Mouse (Mus musculus) intestine, postnatal 0 days (tissue): ENCODE results near the gene Otof. TPM values are rescaled to one million over a fixed set of nuclear protein-coding genes. Genes with fewer than 3 reads are reported as not detected.
A peak's percentile ranks its signal among the peaks of the same experiment; 100 is the strongest.

ENCODE experiments used
- ATAC-seq: fragments of 200-750 bp; cut with Nextera tagmentation; 2 replicates; pipeline ENCODE4 v1.8.0; 2017; ENCODE audit warnings: mild to moderate bottlenecking, moderate TSS enrichment, moderate library complexity
- H3K27ac ChIP-seq: fragments of 300-500 bp; sonication (generic); 2 replicates; pipeline ENCODE4 v1.5.1; 2014; ENCODE audit warnings: mild to moderate bottlenecking, low read depth, low read length, moderate library complexity
- H3K27me3 ChIP-seq: fragments of 300-500 bp; sonication (generic); replicated peaks from 2 replicates; pipeline ENCODE4 v1.6.1; 2014; ENCODE audit warnings: low read length, mixed read lengths; ENCODE audit not compliant: control insufficient read depth, insufficient read depth
- H3K36me3 ChIP-seq: fragments of 300-500 bp; sonication (generic); 2 replicates; pipeline ENCODE4 v1.6.1; 2014; ENCODE audit warnings: mild to moderate bottlenecking, moderate library complexity; ENCODE audit not compliant: control insufficient read depth, insufficient read depth
- H3K4me1 ChIP-seq: fragments of 300-500 bp; sonication (generic); replicated peaks from 2 replicates; pipeline ENCODE4 v1.6.1; 2014; ENCODE audit warnings: antibody characterized with exemption, low read length, mixed read lengths; ENCODE audit not compliant: control insufficient read depth, insufficient read depth
- H3K4me2 ChIP-seq: fragments of 300-500 bp; sonication (generic); replicated peaks from 2 replicates; pipeline ENCODE4 v1.6.1; 2014; ENCODE audit warnings: low read depth, mild to moderate bottlenecking, moderate library complexity
- H3K4me3 ChIP-seq: fragments of 300-500 bp; sonication (generic); 2 replicates; pipeline ENCODE4 v1.5.1; 2014; ENCODE audit warnings: low read depth, low read length
- H3K9ac ChIP-seq: fragments of 300-500 bp; sonication (generic); 2 replicates; pipeline ENCODE4 v1.6.1; 2014; ENCODE audit warnings: mild to moderate bottlenecking, low read depth, low read length
- H3K9me3 ChIP-seq: fragments of 300-500 bp; sonication (generic); 2 replicates; pipeline ENCODE4 v1.6.1; 2016; ENCODE audit warnings: mixed run types; ENCODE audit not compliant: control insufficient read depth
- CTCF ChIP-seq: sonication (generic); IDR thresholded peaks from 2 replicates; pipeline ENCODE4 v1.5.1; 2016; ENCODE audit warnings: low read depth, mild to moderate bottlenecking, control low read depth, antibody characterized with exemption, moderate library complexity
- WGBS: fragments of 180-500 bp; shearing (Covaris S2); extraction: QIAGEN DNeasy Blood & Tissue Kit; methylation state at CpG from one replicate; pipeline ENCODE4 v1.1.7; 2014; 5-methylcytosine and 5-hydroxymethylcytosine counted together
- polyA plus RNA-seq: library from polyadenylated mRNA; unstranded; fragments of >200 nt; fragmentation: Nextera tagmentation; extraction: Ambion mirVana; gene quantifications from 2 replicates; pipeline ENCODE4 v1.2.1, GENCODE M21; 2015

Otof gene
- polyA plus RNA-seq, 1 experiment from 2014 or later = 0.05 TPM

DNA sequence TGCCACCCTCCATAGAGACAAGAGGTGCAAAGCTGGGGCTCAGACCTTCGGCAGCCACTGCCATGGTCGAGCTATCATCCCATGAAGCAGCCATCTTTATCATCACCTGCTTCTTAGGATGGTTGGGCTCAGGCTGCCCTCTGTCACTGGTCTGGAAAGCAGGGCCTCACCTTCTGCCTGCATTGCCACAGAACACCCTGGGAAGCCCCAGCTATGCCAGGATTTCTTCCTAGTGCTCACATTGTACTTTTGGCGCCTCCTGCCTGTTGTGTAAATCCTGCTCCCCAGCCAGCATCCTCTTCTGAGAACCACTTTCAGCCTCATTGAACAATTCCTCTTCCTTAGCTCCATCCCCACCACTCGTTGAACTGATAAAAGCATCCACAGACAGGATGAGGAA is 45.9 kb downstream of the Otof start:
- TF ChIP-seq CTCF = no peak
- no peaks in the 10 kb centered on the region for H3K4me1 ChIP-seq
- no peaks in the 10 kb centered on the region for H3K36me3 ChIP-seq
- WGBS = 74% methylated on average over 4 of the region's 4 CpGs
- H3K9ac ChIP-seq = no peak overlapping the region
- H3K9me3 ChIP-seq = no peaks in the 10 kb centered on the region
- no peak for ATAC-seq
- no peaks in the 10 kb centered on the region for H3K27me3 ChIP-seq
- no peak overlapping the region for H3K4me3 ChIP-seq
- H3K4me2 ChIP-seq = no peak overlapping the region
- H3K27ac ChIP-seq = no peak overlapping the region

GRCm38 (mm10) chr5:30415381-30415780 is 46.4 kb downstream of the Otof start:
- Histone ChIP-seq H3K27me3 (no peaks in the 10 kb centered on the region), H3K4me3 (no peak overlapping the region), H3K4me2 (no peak overlapping the region), H3K36me3 (no peaks in the 10 kb centered on the region), H3K27ac (no peak overlapping the region), H3K9ac (no peak overlapping the region), H3K9me3 (no peaks in the 10 kb centered on the region), H3K4me1 (no peaks in the 10 kb centered on the region)
- no peak for ATAC-seq
- TF ChIP-seq CTCF = no peak
- 57% methylated on average over 2 of the region's 2 CpGs for WGBS

DNA sequence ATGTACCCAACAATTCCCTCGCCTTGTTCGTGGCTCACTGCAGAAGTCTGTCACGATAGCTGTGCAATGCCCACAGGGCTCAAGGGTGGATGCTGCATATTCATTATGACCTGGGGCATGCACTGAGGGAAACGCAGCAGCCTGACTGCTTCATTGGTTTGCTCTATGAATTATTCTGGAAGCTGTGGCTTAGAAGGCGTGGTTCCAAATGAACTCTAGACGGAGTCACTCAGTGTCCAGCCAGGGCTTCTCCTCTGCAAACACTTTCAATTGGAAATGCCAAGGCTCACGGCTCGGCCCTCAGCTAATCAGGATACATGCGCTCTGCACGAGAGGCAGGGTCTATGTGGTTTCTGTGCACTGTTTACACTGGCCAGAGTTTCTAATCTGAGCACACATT is 50.2 kb downstream of the Otof start:
- Histone ChIP-seq H3K4me2 (no peak overlapping the region), H3K9ac (no peak overlapping the region), H3K4me3 (no peak overlapping the region), H3K27me3 (no peaks in the 10 kb centered on the region), H3K9me3 (no peaks in the 10 kb centered on the region), H3K27ac (no peak overlapping the region), H3K36me3 (no peaks in the 10 kb centered on the region), H3K4me1 (no peaks in the 10 kb centered on the region)
- 49% methylated on average over 10 of the region's 10 CpGs for WGBS
- ATAC-seq = no peak
- TF ChIP-seq CTCF = no peak

GRCm38 (mm10) chr5:30406876-30407275 is 54.9 kb downstream of the Otof start:
- TF ChIP-seq CTCF = no peak
- WGBS = 21% methylated on average over 9 of the region's 9 CpGs
- no peak for ATAC-seq
- Histone ChIP-seq H3K36me3 (no peaks in the 10 kb centered on the region), H3K4me3 (no peak overlapping the region), H3K9ac (no peak overlapping the region), H3K9me3 (no peaks in the 10 kb centered on the region), H3K4me2 (no peak overlapping the region), H3K4me1 (no peaks in the 10 kb centered on the region), H3K27ac (no peak overlapping the region), H3K27me3 (no peaks in the 10 kb centered on the region)

DNA sequence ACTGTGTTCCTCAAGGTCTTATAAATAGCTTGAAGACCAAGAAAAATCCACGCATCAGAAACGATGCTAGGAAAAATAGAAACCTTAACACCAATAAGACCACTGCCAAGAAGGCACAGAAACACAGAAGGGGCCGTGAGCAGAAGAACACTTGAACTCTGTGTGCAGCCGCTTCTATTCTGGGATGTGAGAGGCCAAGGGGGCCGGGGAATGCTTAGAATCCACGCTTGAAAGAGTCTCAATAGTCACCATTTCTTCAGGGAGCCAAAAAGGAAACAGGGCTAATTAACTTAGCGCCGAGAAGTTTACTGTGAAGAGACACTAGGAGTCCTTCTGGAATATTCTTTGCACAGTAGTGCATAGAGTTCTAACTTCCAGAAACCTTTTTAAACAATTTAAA is 60.6 kb downstream of the Otof start:
- no peaks in the 10 kb centered on the region for H3K4me1 ChIP-seq
- ATAC-seq = no peak
- no peaks in the 10 kb centered on the region for H3K9me3 ChIP-seq
- no peaks in the 10 kb centered on the region for H3K27me3 ChIP-seq
- no peak for TF ChIP-seq CTCF
- H3K9ac ChIP-seq = no peak overlapping the region
- WGBS = 57% methylated on average over 8 of the region's 8 CpGs
- H3K4me3 ChIP-seq = no peak overlapping the region
- H3K4me2 ChIP-seq = no peak overlapping the region
- no peaks in the 10 kb centered on the region for H3K36me3 ChIP-seq
- H3K27ac ChIP-seq = no peak overlapping the region

DNA sequence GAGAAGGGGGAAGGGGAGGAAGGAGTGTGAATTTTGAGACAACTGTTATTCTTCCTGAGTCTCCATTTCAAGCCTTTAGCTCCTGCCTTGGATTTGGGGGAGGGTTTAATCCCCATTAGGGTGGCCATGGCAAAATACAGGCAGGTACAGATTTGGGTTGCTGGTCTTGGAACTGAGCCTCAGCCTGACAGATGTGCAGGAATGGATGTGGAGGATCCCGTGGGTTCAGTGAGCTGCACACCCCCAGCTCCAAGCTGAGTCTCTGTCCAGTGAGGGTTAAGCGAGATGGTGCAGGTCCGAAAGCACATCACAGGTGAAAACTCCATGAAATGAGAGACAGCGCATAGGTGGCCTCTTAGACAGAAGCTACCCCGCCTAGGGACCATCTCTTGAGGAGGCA is 61.2 kb downstream of the Otof start:
- H3K4me3 ChIP-seq = no peak overlapping the region
- no peak overlapping the region for H3K9ac ChIP-seq
- ATAC-seq = no peak
- no peak for TF ChIP-seq CTCF
- no peak overlapping the region for H3K27ac ChIP-seq
- no peaks in the 10 kb centered on the region for H3K4me1 ChIP-seq
- H3K36me3 ChIP-seq = no peaks in the 10 kb centered on the region
- H3K27me3 ChIP-seq = no peaks in the 10 kb centered on the region
- 84% methylated on average over 5 of the region's 5 CpGs for WGBS
- H3K9me3 ChIP-seq = no peaks in the 10 kb centered on the region
- no peak overlapping the region for H3K4me2 ChIP-seq

DNA sequence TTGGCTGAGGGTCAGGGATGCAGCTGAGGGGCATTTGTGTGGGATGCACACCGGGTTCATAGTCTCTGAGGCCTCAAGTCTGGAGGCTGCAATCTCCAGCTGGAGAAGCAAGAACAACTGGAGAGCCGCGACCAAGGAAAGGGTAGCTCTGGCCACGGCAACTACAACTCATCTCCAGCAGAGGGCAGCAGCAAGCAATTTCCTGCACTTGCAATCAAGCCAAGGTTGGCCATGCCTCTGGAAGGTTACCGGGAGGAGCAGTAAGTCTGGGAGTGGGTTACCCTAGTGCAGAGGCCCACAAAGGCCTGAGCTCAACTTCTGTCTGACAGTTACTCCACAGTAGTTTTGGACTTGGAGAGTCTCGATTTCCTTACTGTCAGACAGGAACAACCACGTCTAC is 70.3 kb downstream of the Otof start:
- no peak overlapping the region for H3K4me2 ChIP-seq
- TF ChIP-seq CTCF = peak; percentile 91
- H3K27ac ChIP-seq = no peak overlapping the region
- H3K4me1 ChIP-seq = no peaks in the 10 kb centered on the region
- no peaks in the 10 kb centered on the region for H3K9me3 ChIP-seq
- H3K9ac ChIP-seq = no peak overlapping the region
- H3K27me3 ChIP-seq = no peaks in the 10 kb centered on the region
- H3K36me3 ChIP-seq = no peaks in the 10 kb centered on the region
- no peak overlapping the region for H3K4me3 ChIP-seq
- no peak for ATAC-seq
- WGBS = 24% methylated on average over 7 of the region's 7 CpGs
